ENCODE assay signal across 9 mouse cellular contexts in the genomic region with DNA sequence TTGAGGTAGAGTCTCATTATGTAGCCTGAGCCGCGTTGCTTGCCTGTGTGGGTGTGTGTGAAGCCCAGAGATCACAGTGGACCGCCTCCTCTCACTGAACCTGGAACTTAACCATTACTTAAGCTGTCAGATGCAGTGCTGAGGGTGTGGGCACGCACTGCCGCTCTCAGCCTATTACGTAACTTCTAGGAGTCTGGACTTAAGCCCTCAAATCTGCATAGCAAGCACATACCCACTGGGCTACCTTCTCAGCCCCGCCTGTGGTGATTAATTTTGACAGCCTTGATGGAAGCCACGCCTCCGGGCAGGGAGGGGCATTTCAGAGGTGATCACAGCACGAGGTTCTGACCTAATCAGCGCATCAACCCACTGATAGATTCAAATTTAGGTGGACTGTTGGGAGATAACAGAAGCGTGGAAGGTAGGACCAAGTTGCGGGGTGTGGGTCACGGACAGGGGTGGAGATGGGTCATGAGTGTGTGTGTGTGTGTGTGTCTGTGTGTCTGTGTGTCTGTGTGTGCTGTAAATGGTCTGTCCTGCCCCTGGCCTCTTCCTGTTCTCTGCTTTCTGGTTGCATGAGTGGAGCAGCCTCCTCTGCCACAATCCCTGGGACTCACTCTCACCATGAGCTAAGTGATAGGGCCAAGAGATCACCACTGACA. TPM values are rescaled to one million over a fixed set of nuclear protein-coding genes. Genes with fewer than 3 reads are reported as not detected.
A peak's percentile ranks its signal among the peaks of the same experiment; 100 is the strongest.
DNase-seq lines count a peak whose midpoint lies in the region; ATAC-seq and TF ChIP-seq lines count a peak whose summit lies in the region.
"Had no signal": no experiment of that assay in that cellular context is flagged by ENCODE, and none has a peak within 500 bp of the region (broad histone marks: within the 10 kb centered on the region; RNA-seq: fewer than 3 reads in every experiment).

No protein-coding gene starts in this region.

- H3K27ac ChIP-seq in embryonic facial prominence, embryonic 10.5 days (replicated peaks), result no peak overlapping the region
- H3K27ac ChIP-seq in forebrain, postnatal 0 days (ENCODE audit: low read depth, low read length), result no peak overlapping the region
- no peak overlapping the region for H3K27ac ChIP-seq in hindbrain, embryonic 14.5 days

- H3K9me3 ChIP-seq in embryonic facial prominence, embryonic 10.5 days, result no peaks in the 10 kb centered on the region
- no peaks in the 10 kb centered on the region for H3K9me3 ChIP-seq in forebrain, postnatal 0 days (ENCODE audit: low read length)
- no peaks in the 10 kb centered on the region for H3K9me3 ChIP-seq in hindbrain, embryonic 14.5 days (ENCODE audit: control insufficient read depth, low read length)

- TF ChIP-seq CTCF in forebrain, postnatal 0 days (IDR thresholded peaks at IDR 0.05; ENCODE audit: low read depth), result no peak

- H3K4me2 ChIP-seq in forebrain, postnatal 0 days (ENCODE audit: low read depth), result no peak overlapping the region
- H3K4me2 ChIP-seq in hindbrain, embryonic 14.5 days (replicated peaks), result no peak overlapping the region

- no peak overlapping the region for H3K4me3 ChIP-seq in embryonic facial prominence, embryonic 10.5 days
- no peak overlapping the region for H3K4me3 ChIP-seq in forebrain, postnatal 0 days (ENCODE audit: low read depth, low read length)
- H3K4me3 ChIP-seq in hindbrain, embryonic 14.5 days (replicated peaks; ENCODE audit: low read length), result no peak overlapping the region

- WGBS in embryonic facial prominence, embryonic 10.5 days, result 52% methylated on average over 14 of the region's 14 CpGs
- WGBS in forebrain, postnatal 0 days, result 56% methylated on average over 14 of the region's 14 CpGs
- 55% methylated on average over 14 of the region's 14 CpGs for WGBS in hindbrain, embryonic 14.5 days

- H3K27me3 ChIP-seq in embryonic facial prominence, embryonic 10.5 days (replicated peaks; ENCODE audit: low read depth, poor library complexity, severe bottlenecking), result 0 out of 2 replicates have a peak, but pooled peaks cover 4% of the 10 kb centered on the region
- no peaks in the 10 kb centered on the region for H3K27me3 ChIP-seq in forebrain, postnatal 0 days (ENCODE audit: insufficient read depth, low read length)
- no peaks in the 10 kb centered on the region for H3K27me3 ChIP-seq in hindbrain, embryonic 14.5 days (ENCODE audit: control insufficient read depth, insufficient read depth, low read length)

- DNase-seq in frontal cortex, postnatal 36 days (ENCODE audit: low spot score in 2 of 2), result no peak
- DNase-seq in embryonic facial prominence, embryonic 10.5 days (ENCODE audit: low spot score), result peak; percentile 38
- peak; percentile 73 to 92 for DNase-seq in kidney, postnatal 25 days
- DNase-seq in cerebellum, adult 18-20 months, result no peak
- DNase-seq in forebrain, postnatal 0 days, result no peak
- no peak for DNase-seq in hindbrain, embryonic 14.5 days (ENCODE audit: low spot score)
- DNase-seq: thymus, postnatal 36 days had no signal

- ATAC-seq in frontal cortex, adult (ENCODE audit: low TSS enrichment), result peak; percentile 44; the same call in 1 of the 2 replicates
- ATAC-seq in monocyte, adult 5-6 weeks (replicated peaks; ENCODE audit: insufficient number of reproducible peaks, low FRiP score, low TSS enrichment, poor library complexity, severe bottlenecking), result peak; percentile 88
- ATAC-seq in forebrain, postnatal 0 days, result no peak
- ATAC-seq in hindbrain, embryonic 14.5 days (ENCODE audit: low FRiP score), result no peak

- H3K9ac ChIP-seq in forebrain, postnatal 0 days, result no peak overlapping the region
- no peak overlapping the region for H3K9ac ChIP-seq in hindbrain, embryonic 14.5 days

- H3K36me3 ChIP-seq in embryonic facial prominence, embryonic 10.5 days (replicated peaks), result no peaks in the 10 kb centered on the region
- no peaks in the 10 kb centered on the region for H3K36me3 ChIP-seq in forebrain, postnatal 0 days (ENCODE audit: insufficient read depth)
- no peaks in the 10 kb centered on the region for H3K36me3 ChIP-seq in hindbrain, embryonic 14.5 days (replicated peaks; ENCODE audit: control insufficient read depth, insufficient read depth)

- H3K4me1 ChIP-seq in embryonic facial prominence, embryonic 10.5 days, result peaks cover 12% of the 10 kb centered on the region
- no peaks in the 10 kb centered on the region for H3K4me1 ChIP-seq in forebrain, postnatal 0 days (ENCODE audit: insufficient read depth)
- no peaks in the 10 kb centered on the region for H3K4me1 ChIP-seq in hindbrain, embryonic 14.5 days (replicated peaks; ENCODE audit: control insufficient read depth, insufficient read depth, low read length)

RNA-seq across cellular contexts. Expression of gene Prpf40b, which starts 10.2 kb away (rescaled TPM):
- 72.3 and 76.1 TPM in 2 replicates for polyA plus RNA-seq in embryonic facial prominence, embryonic 10.5 days (2016; fragmentation: Nextera tagmentation; extraction: Ambion mirVana)
- total RNA-seq in monocyte, adult 5-6 weeks (2017), result 0.57 to 7.6 TPM (median 1.7 TPM) in 3 replicates
- total RNA-seq in forebrain, postnatal 0 days (2014; rRNA removed), result 110 and 116 TPM in 2 replicates
- polyA plus RNA-seq in forebrain, postnatal 0 days (2015; fragmentation: Nextera tagmentation; extraction: Ambion mirVana), result 69.1 and 89.7 TPM in 2 replicates
- 84.7 and 89.6 TPM in 2 replicates for polyA plus RNA-seq in hindbrain, embryonic 14.5 days (2014; fragmentation: Nextera tagmentation; extraction: Ambion mirVana)

RNA-seq across cellular contexts. Expression of gene Fam186b, which starts 11.0 kb away (rescaled TPM):
- polyA plus RNA-seq in embryonic facial prominence, embryonic 10.5 days (2016; fragmentation: Nextera tagmentation; extraction: Ambion mirVana), result 0.30 TPM in 1 of 2 replicates, not detected in the other
- total RNA-seq in monocyte, adult 5-6 weeks (2017), result not detected in 3 replicates
- total RNA-seq in forebrain, postnatal 0 days (2014; rRNA removed), result 0.52 and 1.5 TPM in 2 replicates
- polyA plus RNA-seq in forebrain, postnatal 0 days (2015; fragmentation: Nextera tagmentation; extraction: Ambion mirVana), result 0.58 and 0.85 TPM in 2 replicates
- polyA plus RNA-seq in hindbrain, embryonic 14.5 days (2014; fragmentation: Nextera tagmentation; extraction: Ambion mirVana), result 0.39 and 0.81 TPM in 2 replicates

RNA-seq across cellular contexts. Expression of gene Mcrs1, which starts 32.9 kb away (rescaled TPM):
- 185 and 189 TPM in 2 replicates for polyA plus RNA-seq in embryonic facial prominence, embryonic 10.5 days (2016; fragmentation: Nextera tagmentation; extraction: Ambion mirVana)
- 41.0 to 47.6 TPM (median 47.0 TPM) in 3 replicates for total RNA-seq in monocyte, adult 5-6 weeks (2017)
- total RNA-seq in forebrain, postnatal 0 days (2014; rRNA removed), result 231 and 250 TPM in 2 replicates
- 242 and 258 TPM in 2 replicates for polyA plus RNA-seq in forebrain, postnatal 0 days (2015; fragmentation: Nextera tagmentation; extraction: Ambion mirVana)
- 200 and 205 TPM in 2 replicates for polyA plus RNA-seq in hindbrain, embryonic 14.5 days (2014; fragmentation: Nextera tagmentation; extraction: Ambion mirVana)

RNA-seq across cellular contexts. Expression of gene Kcnh3, which starts 60.0 kb away (rescaled TPM):
- 0.25 TPM in 2 replicates for polyA plus RNA-seq in embryonic facial prominence, embryonic 10.5 days (2016; fragmentation: Nextera tagmentation; extraction: Ambion mirVana)
- total RNA-seq in monocyte, adult 5-6 weeks (2017), result not detected in 3 replicates
- 22.9 and 435 TPM in 2 replicates for total RNA-seq in forebrain, postnatal 0 days (2014; rRNA removed)
- 7.7 and 8.2 TPM in 2 replicates for polyA plus RNA-seq in forebrain, postnatal 0 days (2015; fragmentation: Nextera tagmentation; extraction: Ambion mirVana)
- polyA plus RNA-seq in hindbrain, embryonic 14.5 days (2014; fragmentation: Nextera tagmentation; extraction: Ambion mirVana), result 0.81 and 0.96 TPM in 2 replicates

Comparison
In these comparisons a context has a peak if more than half of its experiments do, and no peak if none do; other contexts are left out.
1. ATAC-seq: peak in frontal cortex, adult (single experiment) and monocyte, adult 5-6 weeks (single experiment); none in forebrain, postnatal 0 days (single experiment) and hindbrain, embryonic 14.5 days (single experiment).
2. DNase-seq: peak in embryonic facial prominence, embryonic 10.5 days (single experiment) and kidney, postnatal 25 days (2 of 2); none in frontal cortex, postnatal 36 days (0 of 2), cerebellum, adult 18-20 months (0 of 2), forebrain, postnatal 0 days (single experiment) and hindbrain, embryonic 14.5 days (single experiment).